Mouse (Mus musculus): ENCODE data around the gene Tipin.
"Not testable (repeated sequence)": the region's sequence is repeated elsewhere in the genome, so short reads cannot be mapped to it uniquely, and the experiment has no call there.

Gene Tipin

DNA sequence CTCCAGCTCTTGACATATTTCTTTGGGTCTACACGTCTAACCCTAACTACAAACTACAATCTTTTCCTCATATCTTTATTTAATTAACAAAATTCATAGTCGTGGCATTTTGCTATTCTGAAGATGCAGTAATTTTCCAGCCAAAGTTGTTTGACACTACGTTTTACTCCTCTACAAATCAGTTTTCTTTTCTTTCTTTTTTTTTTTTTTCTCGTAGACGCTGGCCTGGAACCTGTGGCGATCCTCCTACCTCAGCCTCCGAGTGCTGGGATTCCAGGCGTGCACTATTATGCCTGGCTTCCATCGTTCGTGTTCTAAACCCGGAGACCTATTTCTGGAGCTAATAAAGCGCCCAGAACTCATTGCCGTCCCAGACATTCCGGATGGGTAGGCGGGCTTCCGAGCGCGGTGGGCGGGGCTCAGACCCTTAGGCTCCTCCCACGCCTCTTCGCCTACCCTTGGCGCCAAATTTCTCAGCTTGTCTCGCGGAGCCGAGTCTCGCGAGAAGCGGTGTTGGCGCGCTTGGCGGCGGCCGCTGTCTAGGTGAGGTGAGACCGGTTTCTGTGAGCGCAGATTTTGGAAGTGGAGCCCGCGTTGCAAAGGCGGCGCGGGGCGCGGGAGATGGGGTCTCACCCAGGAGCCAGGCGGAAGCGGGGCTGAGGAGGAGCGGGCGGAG, at the start of gene Tipin:
Gene Tipin (plus strand): TSS at position 477 of the 676 bp plus-strand sequence.
- peak; percentile 97 for DNase-seq

DNA sequence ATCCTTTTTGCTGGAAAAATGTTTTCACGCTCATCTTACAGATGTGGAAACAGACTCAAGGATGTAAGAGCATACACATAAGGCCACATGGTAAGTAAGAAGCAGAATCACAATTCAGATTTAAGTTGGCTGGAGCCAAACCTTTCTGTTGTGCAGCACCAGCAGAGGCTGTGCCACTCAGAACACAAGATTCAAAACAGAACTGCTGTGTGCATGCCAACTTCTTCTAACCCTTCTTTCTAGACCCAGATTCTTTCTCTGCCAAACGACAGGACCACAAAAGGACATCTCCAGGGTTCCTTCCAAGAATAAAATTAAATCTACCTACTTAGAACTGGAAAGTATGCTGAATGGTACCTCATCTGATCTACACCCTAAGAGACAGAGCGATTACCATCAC, 49.7 kb upstream of the Tipin start:
- no peak for DNase-seq

DNA sequence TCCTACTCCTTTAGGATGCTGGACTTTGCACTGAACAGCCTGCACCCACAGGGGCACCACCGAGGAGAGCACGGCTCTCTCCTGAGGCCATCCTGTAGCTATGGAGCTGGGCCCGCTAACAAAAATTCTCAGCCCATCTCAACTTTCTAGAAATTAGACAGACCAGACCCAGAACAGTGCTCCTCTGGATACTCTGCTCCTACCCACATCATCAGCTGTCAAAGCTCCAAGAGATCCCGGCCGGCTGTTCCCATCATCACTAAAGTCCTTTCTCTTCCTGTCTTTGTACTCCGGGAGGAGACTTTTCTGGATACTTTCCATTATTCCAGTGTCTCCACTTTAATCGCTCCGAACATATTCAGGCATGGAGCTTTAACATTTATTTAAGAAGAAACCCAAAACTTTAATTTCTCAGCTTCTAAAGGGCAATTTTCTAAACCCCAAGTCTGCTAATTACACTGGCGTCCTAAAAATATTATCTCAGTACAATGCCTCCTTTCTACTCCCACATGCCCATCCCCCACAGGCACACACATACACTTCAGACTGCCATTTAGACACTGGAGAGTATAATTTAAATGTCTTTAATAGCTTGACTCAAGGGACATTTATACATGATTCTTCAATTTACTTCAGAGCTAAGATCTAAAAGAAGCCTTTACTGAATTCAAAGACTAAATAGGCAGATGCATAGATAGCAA, 49.0 kb upstream of the Tipin start:
- peak; percentile 28 for DNase-seq

DNA sequence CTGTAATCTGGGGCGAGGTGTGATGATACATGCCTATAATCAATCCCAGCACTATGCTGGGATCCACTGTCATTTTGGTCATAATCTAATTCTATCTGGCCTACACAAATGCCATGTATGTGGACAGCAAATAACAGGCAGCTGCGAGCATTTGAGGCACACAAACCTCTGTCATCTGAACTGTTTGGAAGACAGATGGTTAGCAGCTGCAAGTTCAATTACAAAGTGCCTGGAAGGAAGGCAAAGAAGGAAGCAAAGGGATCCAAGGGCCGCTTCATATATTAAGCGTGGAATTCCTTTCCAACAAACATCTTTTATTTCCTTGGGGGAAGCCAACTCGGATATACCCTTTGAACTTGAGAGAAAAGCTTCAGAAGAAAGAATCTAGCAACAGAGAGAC, 47.7 kb upstream of the Tipin start:
- no peak for DNase-seq

DNA sequence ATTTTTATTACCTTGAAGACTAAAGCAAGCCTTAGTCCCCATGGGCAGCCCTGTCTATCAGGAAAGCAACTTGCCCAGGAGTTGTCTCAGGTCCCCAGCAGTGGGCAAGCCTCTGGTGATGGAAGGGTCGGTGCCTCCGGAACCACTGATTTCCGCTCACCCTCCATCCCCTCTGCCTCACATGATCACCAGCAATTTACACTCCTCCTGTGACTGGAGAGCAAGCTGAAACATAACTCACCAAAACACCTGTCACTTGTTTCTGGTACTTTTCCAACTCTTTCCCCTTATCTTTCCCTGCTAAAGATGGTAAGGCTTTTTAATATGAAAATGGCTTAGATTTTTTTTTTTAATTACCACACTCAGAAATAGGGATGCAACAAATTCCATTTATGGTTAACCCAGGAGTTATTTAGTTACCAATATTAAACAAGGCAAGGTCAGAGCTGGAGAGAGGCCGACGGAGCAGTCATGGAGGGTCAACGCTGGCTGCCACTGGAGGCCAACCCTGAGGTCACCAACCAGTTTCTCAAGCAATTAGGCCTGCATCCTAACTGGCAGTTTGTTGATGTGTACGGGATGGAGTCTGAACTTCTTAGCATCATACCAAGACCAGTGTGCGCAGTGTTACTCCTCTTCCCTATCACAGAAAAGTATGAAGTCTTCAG, 46.5 kb upstream of the Tipin start, which contains the start of gene Uchl4:
Gene Uchl4 (plus strand): TSS at position 434 of the 668 bp plus-strand sequence.
- DNase-seq = peak; percentile 40

DNA sequence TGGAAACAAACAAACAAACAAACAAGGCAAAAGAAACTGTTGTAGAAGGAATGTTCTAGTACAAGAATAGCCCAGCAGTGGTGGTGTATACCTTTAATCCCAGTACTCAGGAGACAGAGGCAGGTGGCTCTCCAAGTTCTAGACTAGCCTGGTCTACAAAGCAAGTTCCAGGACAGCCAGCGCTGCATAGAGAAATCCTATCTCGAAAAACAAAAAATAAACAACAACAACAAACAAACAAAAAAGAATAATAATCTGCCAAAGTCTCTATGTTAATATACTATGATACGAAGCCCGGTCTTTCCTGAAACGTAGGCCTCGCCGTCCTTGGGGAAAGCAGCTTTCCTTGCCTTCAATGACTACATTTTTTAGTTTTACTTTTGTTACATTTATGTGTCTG, 45.3 kb upstream of the Tipin start:
- no peak for DNase-seq

DNA sequence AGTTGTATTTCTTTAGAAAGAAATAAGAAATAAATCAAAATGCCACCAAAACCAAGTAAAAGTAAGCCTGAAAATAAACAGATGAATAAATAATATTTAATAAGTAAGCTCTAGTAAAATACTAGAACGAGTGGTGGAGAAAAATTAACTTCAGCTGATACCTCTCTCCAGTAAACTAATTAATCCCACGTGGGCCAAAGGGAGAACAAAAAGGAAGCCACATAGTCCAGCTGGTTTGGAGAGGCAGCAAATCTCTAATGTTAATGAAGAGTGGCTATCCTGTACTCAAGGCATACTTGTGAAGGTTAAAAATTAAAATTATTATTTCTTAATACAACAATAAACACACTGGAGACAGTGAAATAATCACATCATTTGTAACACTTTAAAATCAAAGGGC, 41.3 kb upstream of the Tipin start:
- DNase-seq = no peak

DNA sequence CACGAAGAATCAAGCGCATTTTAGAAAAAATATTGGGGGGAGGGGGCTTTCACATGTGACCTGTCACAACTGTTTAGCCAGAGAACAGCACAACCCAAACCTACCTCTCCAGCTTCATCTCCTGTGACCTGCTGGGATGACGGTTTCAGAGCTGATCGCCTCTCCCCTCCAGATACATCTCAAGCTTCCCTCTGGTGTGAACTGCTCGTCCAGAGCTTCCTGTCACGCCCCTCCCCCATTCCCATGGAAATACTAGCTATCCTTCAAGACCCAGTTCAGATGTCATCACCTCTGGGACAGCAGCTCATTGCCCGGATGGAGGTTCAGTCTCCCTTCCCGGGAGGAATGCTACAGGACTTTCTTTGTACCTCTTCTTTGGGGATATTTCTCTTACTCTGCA, 40.7 kb upstream of the Tipin start:
- DNase-seq = no peak

DNA sequence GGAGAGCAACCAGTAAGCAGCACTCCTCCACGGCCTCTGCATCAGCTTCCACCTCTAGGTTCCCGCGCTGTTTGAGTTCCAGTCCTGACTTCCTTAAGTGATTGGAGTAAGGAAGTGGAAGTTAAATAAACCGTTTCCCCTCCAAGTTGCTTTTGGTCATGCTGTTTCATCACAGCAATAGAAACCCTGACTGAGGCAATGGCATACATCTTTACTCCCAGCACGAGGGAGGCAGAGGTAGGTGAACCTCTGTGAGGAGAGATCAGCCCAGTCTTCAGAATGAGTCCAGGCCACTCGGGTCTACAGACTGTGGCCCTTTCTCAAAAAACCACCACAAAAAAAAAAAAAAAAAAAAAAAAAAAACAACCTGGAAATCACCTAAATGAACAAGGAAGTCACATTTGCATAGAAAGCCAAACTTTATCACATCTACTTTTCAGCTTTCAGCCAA, 39.0 kb upstream of the Tipin start:
- DNase-seq = no peak

DNA sequence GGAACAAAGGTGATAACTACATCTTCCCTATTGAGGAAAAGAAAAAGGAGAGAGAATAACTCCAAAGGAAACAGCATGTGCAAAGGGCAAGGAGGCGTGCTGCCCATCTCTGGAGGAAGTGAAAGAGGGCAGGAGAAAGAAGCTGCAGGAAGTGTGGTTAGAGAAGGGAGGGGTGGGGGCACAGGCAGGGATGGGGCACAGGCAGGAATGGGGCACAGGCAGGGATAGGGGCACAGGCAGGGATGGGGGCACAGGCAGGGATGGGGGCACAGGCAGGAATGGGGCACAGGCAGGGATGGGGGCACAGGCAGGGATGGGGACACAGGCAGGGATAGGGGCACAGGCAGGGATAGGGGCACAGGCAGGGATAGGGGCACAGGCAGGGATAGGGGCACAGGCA, 32.0 kb upstream of the Tipin start:
- DNase-seq = no peak

DNA sequence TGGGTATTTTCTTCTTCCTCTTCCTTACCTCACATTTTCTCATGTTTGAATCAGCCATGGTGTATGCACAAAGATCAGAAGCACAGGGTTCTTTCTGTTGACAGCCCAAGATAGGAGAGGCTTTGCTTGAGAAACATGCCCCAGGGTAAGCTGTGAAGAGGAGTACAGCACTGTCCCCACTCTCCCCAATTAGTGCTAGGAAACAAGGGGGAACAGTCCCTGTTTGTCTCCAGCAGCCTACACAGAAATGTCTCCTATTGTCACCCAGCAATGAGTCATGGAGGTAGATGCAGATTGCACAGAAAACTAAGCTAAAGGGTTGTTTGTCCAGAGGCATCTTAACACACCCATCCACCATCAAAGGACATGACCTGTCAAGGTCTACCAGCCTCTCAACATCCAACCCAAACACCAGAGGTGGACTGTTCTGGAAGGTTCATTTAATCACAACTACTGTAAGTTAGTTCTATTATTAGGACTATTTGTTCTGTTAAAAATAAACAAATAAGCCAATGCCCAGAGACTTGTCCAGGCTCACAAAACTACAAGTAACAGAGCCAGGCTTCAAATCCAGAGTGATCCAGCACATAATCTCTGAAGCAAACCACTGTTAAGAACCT, 31.2 kb upstream of the Tipin start:
- DNase-seq = no peak

DNA sequence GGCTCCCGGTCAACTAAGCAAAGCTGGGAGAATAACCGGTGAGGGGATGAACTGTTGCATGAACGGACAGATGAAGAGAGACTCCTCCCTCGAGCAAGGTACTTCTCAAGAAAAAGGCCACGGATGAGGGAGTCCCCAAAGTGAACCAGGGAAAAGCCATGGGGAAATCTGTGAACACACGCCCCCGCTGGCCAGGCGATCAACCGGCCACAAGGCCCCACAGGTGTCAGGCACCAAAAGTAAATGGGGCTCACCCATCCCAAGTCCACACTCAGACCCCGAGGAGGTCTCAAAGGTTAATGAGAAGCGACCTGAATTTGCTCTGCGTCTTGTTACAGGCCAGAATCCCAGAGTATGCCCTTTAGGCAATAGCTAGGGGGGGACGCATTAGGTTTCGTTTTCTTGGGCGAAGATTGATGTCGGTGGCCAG, 28.8 kb upstream of the Tipin start:
- peak; percentile 63 for DNase-seq

DNA sequence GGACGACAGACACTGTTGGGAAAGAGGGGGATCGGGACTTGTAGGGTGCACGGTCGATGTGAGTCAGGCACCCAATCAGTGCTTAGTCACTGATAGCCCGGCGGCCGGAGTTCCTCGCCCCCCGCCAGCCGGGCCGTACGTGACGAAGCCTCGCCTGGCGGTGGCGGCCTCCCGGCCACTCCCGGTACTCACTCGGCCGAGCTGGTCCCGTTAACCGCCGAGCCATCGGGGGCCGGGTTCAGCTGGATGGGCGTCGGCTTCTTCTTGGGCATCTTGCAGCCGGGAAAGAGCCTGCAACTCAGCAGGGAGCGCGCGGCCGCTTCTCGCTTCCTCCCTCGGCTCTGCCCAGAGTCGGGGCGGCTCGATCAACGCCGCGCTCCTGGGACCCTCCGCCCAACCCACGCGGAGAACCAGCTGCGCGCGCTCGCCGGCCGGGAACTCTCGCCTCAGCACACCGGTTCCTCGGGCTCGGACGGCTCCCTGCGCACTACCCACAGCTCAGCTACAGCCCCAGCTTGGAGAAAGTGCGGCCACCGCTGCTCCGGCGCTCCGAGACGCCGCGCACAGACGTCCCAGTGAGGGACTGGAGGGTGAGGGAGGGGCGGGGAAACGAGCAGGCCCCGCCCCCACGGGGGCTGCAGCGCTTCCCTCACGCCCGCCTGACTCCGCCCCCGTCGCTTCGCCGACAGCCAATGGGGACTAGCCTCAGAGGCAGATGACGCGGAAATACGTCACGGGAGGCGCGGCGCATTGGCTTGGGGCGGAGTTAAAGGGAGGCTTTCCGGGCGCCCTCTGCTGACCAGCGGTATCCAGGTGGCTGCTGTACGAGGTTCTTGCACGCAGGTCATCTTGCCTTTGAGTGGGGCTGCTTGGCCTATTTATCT, 28.1 kb upstream of the Tipin start, which contains the start of gene Map2k1:
Gene Map2k1 (minus strand): TSS at position 611 of the 884 bp plus-strand sequence.
- peak; percentile 100 for DNase-seq

DNA sequence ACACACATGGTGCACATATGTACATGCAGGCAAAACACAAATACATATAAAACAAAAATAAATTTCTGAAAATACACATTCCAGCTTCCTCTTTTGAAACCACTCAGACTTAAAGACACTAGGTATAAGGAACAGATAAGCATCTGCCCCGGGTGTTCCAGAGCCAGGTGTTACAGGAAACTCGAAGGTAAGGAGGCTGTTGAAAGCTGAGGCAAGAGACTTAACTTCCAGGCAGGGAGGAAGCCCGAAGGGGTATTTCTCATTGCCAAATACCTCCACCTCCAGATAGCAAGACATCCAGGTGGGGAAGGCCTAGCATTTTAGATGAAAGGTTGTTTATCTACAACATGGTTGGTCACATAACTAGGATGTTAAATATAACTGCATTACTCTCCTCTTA, 26.0 kb upstream of the Tipin start:
- no peak for DNase-seq

DNA sequence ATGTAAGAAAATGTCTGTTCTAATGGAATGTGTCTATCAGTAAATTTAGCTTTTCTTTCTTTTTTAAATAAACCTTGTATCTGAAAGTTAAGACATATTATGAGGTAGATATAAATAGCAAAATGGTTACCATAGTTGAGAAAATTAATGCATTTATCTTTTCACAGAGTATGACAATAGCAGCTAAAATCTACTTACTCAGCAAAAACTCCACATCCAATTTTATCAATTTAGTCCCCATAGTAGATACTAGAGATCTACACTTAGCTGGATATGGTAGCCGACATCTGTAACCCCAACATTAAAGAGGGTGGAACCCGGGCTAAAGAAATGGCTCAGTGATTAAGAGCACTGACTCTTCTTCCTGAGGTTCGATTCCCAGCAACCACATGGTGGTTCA, 25.2 kb upstream of the Tipin start:
- no peak for DNase-seq

DNA sequence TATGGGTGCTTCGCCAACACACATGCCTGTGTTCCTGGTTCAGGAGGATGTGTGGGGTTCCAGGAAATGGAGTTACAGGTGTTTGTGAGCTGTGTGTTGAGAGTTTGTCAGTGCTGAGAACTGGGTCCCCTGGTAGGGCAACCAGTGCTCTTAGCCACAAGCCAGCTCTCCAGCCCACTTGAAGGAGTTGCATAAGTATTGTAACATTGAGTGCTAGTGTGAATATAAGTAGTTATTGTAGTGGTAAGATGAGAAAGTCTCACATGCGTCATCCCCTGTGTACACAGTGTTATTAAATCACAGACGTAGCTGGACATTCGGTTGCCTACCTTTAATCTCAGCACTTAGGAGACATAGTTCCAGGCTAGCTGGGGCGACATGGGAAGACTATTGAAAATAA, 21.5 kb upstream of the Tipin start:
- DNase-seq = no peak

DNA sequence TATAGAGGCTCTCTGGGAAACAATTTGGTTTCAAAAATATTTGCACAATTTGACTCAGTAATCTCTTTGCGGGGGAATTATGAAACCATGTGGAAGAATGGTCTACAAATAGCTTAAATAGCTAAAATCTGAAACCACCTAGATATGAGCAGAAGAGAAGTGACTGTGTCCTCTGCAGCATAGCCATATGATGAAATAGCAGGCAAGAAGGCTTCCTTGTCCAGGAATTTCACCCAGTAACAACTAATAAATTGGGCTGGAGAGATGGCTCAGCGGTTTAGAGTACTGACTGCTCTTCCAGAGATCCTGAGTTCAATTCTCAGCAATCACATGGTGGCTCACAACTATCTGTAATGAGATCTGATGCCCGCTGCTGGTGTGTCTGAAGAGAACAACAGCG, 20.4 kb upstream of the Tipin start:
- no peak for DNase-seq

DNA sequence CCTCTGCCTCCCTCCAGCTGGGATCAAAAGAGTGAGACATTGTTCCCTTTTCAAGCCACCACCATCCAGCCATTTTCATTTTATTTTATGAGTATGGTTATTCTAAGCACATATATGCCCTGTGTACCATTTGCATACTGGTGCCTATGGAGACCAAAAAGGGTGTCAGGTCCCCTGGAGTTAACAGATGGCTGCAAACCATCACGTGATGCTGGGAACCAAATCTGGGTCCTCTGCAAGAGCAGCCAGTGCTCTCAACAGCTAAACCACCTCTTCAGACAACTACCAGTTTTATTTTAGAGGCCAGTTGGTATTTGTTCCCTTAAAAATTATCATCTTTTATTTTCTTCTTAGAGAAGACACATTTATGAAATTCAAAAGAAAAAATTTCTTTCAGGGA, 16.6 kb upstream of the Tipin start:
- DNase-seq = no peak

DNA sequence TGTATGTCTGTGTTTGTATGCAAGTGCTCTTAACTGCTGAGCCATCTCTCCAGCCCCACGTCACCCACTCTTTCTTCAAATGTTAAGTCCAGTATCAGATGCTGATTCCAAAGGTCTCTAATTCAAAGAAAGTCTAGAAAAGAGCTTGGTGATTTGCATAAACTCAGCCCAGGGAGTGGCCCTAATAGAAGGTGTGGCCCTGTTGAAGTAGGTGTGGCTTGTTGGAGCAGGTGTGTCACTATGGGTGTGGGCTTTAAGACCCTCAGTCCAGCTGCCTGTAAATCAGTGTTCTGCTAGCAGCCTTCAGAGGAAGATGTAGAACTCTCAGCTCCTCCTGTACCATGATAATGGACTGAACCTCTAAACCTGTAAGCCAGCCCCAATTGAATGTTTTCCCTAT, 14.2 kb upstream of the Tipin start:
- no peak for DNase-seq

DNA sequence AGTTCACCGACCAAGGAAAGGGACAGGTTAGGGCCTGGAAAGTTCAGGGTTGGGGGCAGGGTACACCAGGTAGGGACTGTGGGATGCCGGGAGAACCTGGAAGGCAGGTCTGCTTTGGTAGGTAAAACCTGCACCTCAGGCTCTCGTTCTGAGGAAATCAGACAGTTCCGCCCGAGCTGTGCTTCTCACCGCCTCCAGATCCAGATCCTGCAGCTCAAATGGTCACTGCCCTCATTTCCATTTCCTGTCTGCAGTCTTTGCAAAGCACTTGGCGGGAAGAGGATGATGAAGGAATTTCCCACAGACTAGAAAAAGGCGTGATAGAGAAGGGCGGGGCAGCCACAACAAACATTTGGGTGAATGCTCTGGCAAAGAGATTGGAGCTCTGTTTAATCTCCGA, 13.2 kb upstream of the Tipin start:
- DNase-seq = no peak

DNA sequence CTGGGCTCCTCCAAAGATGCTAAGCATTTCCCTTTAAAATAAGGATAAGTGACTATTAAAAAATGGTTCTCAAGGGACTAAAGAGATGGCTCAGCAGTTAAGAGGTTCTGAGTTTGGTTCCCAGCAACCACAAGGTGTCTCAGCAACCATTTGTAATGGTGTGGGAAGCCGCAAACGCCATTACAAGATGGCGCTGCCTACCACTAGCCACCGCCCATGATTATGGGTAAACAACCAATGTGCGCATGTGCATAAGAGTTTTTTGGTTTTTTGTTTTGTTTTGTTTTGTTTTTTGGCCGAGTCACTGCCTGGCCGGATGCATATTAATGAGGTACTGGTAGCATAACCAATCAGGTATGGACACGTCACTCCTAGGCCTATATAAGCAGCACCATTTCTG, 12.5 kb upstream of the Tipin start:
- DNase-seq = not testable (repeated sequence)

DNA sequence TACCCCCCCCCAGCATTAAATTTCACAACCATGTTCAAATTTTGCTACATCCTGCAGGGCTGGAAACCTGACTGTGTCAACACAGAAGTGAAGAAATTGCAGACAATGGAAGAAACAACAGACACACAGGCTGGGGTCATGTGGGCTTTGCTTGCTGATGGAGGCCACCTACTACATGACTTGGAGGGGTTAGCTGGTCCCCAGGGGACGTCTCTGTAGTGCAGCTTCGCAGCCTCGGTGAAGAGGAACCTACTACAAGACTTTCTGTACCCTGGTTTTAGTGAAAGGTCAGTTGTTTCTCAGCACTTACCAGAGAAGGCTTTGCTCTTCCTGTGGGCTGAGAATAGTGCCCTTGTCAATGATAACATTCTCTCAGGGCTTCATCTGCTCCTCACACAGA, 10.1 kb upstream of the Tipin start:
- DNase-seq = no peak
